Mouse (Mus musculus) stomach, postnatal 0 days (tissue): Measurements from ENCODE around the gene Fam110c. TPM values are rescaled to one million over a fixed set of nuclear protein-coding genes. Genes with fewer than 3 reads are reported as not detected.

ENCODE experiments used
- ATAC-seq: fragments of 200-750 bp; cut with Nextera tagmentation; 2 replicates; pipeline ENCODE4 v1.8.0; 2017; ENCODE audit not compliant: low FRiP score, low TSS enrichment
- DNase-seq: peaks from one replicate; pipeline ENCODE4 v3.0.0-alpha.2; 2016; ENCODE audit warnings: low spot score
- H3K27ac ChIP-seq: fragments of 300-500 bp; sonication (generic); replicated peaks from 2 replicates; pipeline ENCODE4 v1.5.1; 2014; ENCODE audit warnings: mild to moderate bottlenecking, control low read depth
- H3K27me3 ChIP-seq: fragments of 300-500 bp; sonication (generic); 2 replicates; pipeline ENCODE4 v1.6.1; 2014; ENCODE audit warnings: low read length; ENCODE audit not compliant: control insufficient read depth, insufficient read depth
- H3K36me3 ChIP-seq: fragments of 300-500 bp; sonication (generic); 2 replicates; pipeline ENCODE4 v1.6.1; 2014; ENCODE audit warnings: low read length, mixed read lengths; ENCODE audit not compliant: control insufficient read depth, insufficient read depth
- H3K4me1 ChIP-seq: fragments of 300-500 bp; sonication (generic); replicated peaks from 2 replicates; pipeline ENCODE4 v1.6.1; 2014; ENCODE audit warnings: antibody characterized with exemption; ENCODE audit not compliant: control insufficient read depth, insufficient read depth
- H3K4me2 ChIP-seq: fragments of 300-500 bp; sonication (generic); replicated peaks from 2 replicates; pipeline ENCODE4 v1.6.1; 2014; ENCODE audit warnings: low read depth, mild to moderate bottlenecking, control low read depth, moderate library complexity
- H3K4me3 ChIP-seq: fragments of 300-500 bp; sonication (generic); 2 replicates; pipeline ENCODE4 v1.5.1; 2014; ENCODE audit warnings: low read depth, low read length, control low read depth
- H3K9ac ChIP-seq: fragments of 300-500 bp; sonication (generic); 2 replicates; pipeline ENCODE4 v1.6.1; 2014; ENCODE audit warnings: mild to moderate bottlenecking, low read length, control low read depth, mixed read lengths
- H3K9me3 ChIP-seq: fragments of 300-500 bp; sonication (generic); 2 replicates; pipeline ENCODE4 v1.6.1; 2016; ENCODE audit warnings: low read length; ENCODE audit not compliant: control insufficient read depth
- CTCF ChIP-seq: IDR thresholded peaks from 2 replicates; pipeline ENCODE4 v1.5.1; 2016; ENCODE audit warnings: antibody characterized with exemption, low read depth, mild to moderate bottlenecking, moderate library complexity
- EP300 ChIP-seq: optimal IDR thresholded peaks from 2 replicates; pipeline ENCODE3; 2016; ENCODE audit warnings: antibody characterized with exemption
- WGBS: fragments of 180-500 bp; shearing (Covaris S2); extraction: QIAGEN DNeasy Blood & Tissue Kit; methylation state at CpG from one replicate; pipeline ENCODE4 v1.1.7; 2014; 5-methylcytosine and 5-hydroxymethylcytosine counted together
- polyA plus RNA-seq: library from polyadenylated mRNA; unstranded; fragments of >200 nt; fragmentation: Nextera tagmentation; extraction: Ambion mirVana; gene quantifications from 2 replicates; pipeline ENCODE4 v1.2.1, GENCODE M21; 2015

The Fam110c gene
- polyA plus RNA-seq, 1 experiment from 2014 or later = 9.5 TPM

DNA sequence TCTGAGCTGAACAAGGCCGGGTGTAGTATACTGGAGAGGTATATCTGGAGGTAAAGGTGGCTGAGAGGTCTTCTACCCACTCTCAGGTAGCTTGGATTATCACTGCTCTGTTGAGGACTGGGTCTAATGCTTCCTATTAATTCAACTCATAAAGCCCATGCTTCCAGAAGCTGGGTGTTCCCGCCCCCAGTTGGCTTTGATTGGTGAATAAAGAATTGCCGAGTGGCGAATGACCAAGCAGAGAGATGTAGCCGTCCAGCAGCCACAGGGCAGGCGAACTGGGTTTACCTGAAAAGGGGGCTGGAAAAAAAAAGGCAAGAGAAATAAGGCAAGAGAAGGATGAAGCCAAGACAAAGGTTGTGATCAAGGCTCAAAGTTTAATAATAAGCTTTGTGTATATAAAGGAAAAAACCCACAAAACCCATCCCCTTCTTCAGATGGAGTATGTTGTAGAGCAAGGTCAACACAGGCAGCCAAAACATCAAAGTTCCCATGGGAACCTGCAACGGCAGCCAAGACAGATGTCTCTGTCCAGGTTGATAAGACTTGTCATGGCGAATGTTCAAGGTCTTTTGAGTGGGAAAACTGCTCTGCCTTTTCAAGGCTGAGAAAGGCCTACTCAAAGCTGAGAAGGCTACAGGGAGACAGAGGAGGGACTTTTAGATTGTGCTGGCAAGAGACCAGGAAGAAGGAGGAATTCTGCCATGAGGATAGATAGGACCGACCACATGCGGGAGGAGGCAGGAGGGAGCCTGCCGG is 17.4 kb downstream of the Fam110c start:
- Histone ChIP-seq H3K36me3 (no peaks in the 10 kb centered on the region), H3K9ac (no peak overlapping the region), H3K4me1 (no peaks in the 10 kb centered on the region), H3K9me3 (no peaks in the 10 kb centered on the region), H3K27ac (no peak overlapping the region), H3K4me3 (no peak overlapping the region), H3K27me3 (no peaks in the 10 kb centered on the region), H3K4me2 (no peak overlapping the region)
- TF ChIP-seq EP300 (no peak), CTCF (no peak)
- ATAC-seq (no peak), DNase-seq (no peak)
- 72% methylated on average over 11 of the region's 11 CpGs for WGBS

- no peaks in the 10 kb centered on the region for H3K36me3 ChIP-seq
- H3K27ac ChIP-seq = no peak overlapping the region
- ATAC-seq (no peak), DNase-seq (no peak)
- no peaks in the 10 kb centered on the region for H3K4me1 ChIP-seq
- TF ChIP-seq EP300 (no peak), CTCF (no peak)
- H3K27me3 ChIP-seq = no peaks in the 10 kb centered on the region
- no peak overlapping the region for H3K4me2 ChIP-seq
- WGBS = 41% methylated on average over 5 of the region's 5 CpGs
- H3K4me3 ChIP-seq = no peak overlapping the region
- no peaks in the 10 kb centered on the region for H3K9me3 ChIP-seq
- H3K9ac ChIP-seq = no peak overlapping the region
These were observed 18.8 kb downstream of the Fam110c start for GRCm38 (mm10) chr12:31092481-31092880.

- DNase-seq (no peak), ATAC-seq (no peak)
- Histone ChIP-seq H3K27ac (no peak overlapping the region), H3K9me3 (no peaks in the 10 kb centered on the region), H3K4me1 (no peaks in the 10 kb centered on the region), H3K36me3 (no peaks in the 10 kb centered on the region), H3K4me3 (no peak overlapping the region), H3K27me3 (no peaks in the 10 kb centered on the region), H3K9ac (no peak overlapping the region), H3K4me2 (no peak overlapping the region)
- TF ChIP-seq EP300 = no peak
- TF ChIP-seq CTCF = no peak
- 90% methylated on average over 6 of the region's 6 CpGs for WGBS
These were observed 23.5 kb downstream of the Fam110c start for GRCm38 (mm10) chr12:31097185-31097584.

- no peaks in the 10 kb centered on the region for H3K36me3 ChIP-seq
- 95% methylated on average over 4 of the region's 4 CpGs for WGBS
- H3K27ac ChIP-seq = no peak overlapping the region
- no peak overlapping the region for H3K4me2 ChIP-seq
- H3K27me3 ChIP-seq = no peaks in the 10 kb centered on the region
- TF ChIP-seq EP300 (no peak), CTCF (no peak)
- no peaks in the 10 kb centered on the region for H3K4me1 ChIP-seq
- H3K4me3 ChIP-seq = no peak overlapping the region
- ATAC-seq (no peak), DNase-seq (no peak)
- no peaks in the 10 kb centered on the region for H3K9me3 ChIP-seq
- no peak overlapping the region for H3K9ac ChIP-seq
These were observed 27.5 kb downstream of the Fam110c start for GRCm38 (mm10) chr12:31101190-31101589.

GRCm38 (mm10) chr12:31101821-31102220 is 28.2 kb downstream of the Fam110c start:
- Histone ChIP-seq H3K27ac (no peak overlapping the region), H3K36me3 (no peaks in the 10 kb centered on the region), H3K4me2 (no peak overlapping the region), H3K9ac (no peak overlapping the region), H3K9me3 (no peaks in the 10 kb centered on the region), H3K4me3 (no peak overlapping the region), H3K27me3 (no peaks in the 10 kb centered on the region), H3K4me1 (no peaks in the 10 kb centered on the region)
- TF ChIP-seq EP300 (no peak), CTCF (no peak)
- no peak for ATAC-seq
- DNase-seq = no peak
- 74% methylated on average over 4 of the region's 4 CpGs for WGBS

GRCm38 (mm10) chr12:31116005-31116466 is 42.4 kb downstream of the Fam110c start:
- Histone ChIP-seq H3K9ac (no peak overlapping the region), H3K9me3 (no peaks in the 10 kb centered on the region), H3K4me1 (no peaks in the 10 kb centered on the region), H3K27me3 (no peaks in the 10 kb centered on the region), H3K36me3 (no peaks in the 10 kb centered on the region), H3K4me2 (no peak overlapping the region), H3K4me3 (no peak overlapping the region), H3K27ac (no peak overlapping the region)
- 7% methylated on average over 8 of the region's 8 CpGs for WGBS
- ATAC-seq (peak; percentile 21; the same call in 1 of the 2 replicates), DNase-seq (peak; percentile 76)
- TF ChIP-seq CTCF = peak; percentile 92
- TF ChIP-seq EP300 = no peak
